Mouse (Mus musculus) E14TG2a.4 (cell line): ENCODE measurements at regions not wholly inside any gene's neighbourhood (a gene's known extent, or its start where the extent isn't known, plus 50 kb on each side); places are given as distances from the start of the nearest gene placed in this dataset.

Experiments used
- H3K27me3 ChIP-seq: 2 replicates; pipeline ENCODE4 v1.6.1; 2014; ENCODE audit warnings: low read length, control low read depth; ENCODE audit not compliant: insufficient read depth
- H3K36me3 ChIP-seq: 2 replicates; pipeline ENCODE4 v1.6.1; 2014; ENCODE audit warnings: low read length, control low read depth; ENCODE audit not compliant: insufficient read depth
- H3K4me1 ChIP-seq: replicated peaks from 2 replicates; pipeline ENCODE4 v1.6.1; 2014; ENCODE audit warnings: low read depth, low read length, control low read depth
- H3K4me3 ChIP-seq: replicated peaks from 2 replicates; pipeline ENCODE4 v1.5.1; 2014; ENCODE audit warnings: mild to moderate bottlenecking, low read length
- H3K9me3 ChIP-seq: 2 replicates; pipeline ENCODE4 v1.6.1; 2014; ENCODE audit warnings: low read length, control low read depth
- CTCF ChIP-seq: conservative IDR thresholded peaks from 2 replicates; pipeline ENCODE4 v1.5.1; 2014; ENCODE audit warnings: low read length
- NANOG ChIP-seq: IDR thresholded peaks from 2 replicates; pipeline ENCODE4 v1.6.1; 2014; ENCODE audit warnings: borderline replicate concordance, low read length, mixed read lengths
- POU5F1 ChIP-seq: IDR thresholded peaks from 2 replicates; pipeline ENCODE4 v1.6.1; 2014; ENCODE audit warnings: low read length, borderline replicate concordance

GRCm38 (mm10) chr13:3723458-3724143, 80.5 kb downstream of the Calml3 start:
- peaks cover 7% of the 10 kb centered on the region for H3K4me1 ChIP-seq
- H3K4me3 ChIP-seq, result no peak overlapping the region
- H3K27me3 ChIP-seq, result no peaks in the 10 kb centered on the region
- no peaks in the 10 kb centered on the region for H3K36me3 ChIP-seq
- H3K9me3 ChIP-seq, result peaks cover 42% of the 10 kb centered on the region
- TF ChIP-seq POU5F1, result no peak
- no peak for TF ChIP-seq CTCF

GRCm38 (mm10) chr13:3715019-3715418, 81.2 kb downstream of the Asb13 start:
- Histone ChIP-seq H3K27me3 (peaks cover 27% of the 10 kb centered on the region), H3K4me3 (no peak overlapping the region), H3K4me1 (peaks cover 29% of the 10 kb centered on the region), H3K9me3 (peaks cover 5% of the 10 kb centered on the region), H3K36me3 (no peaks in the 10 kb centered on the region)
- TF ChIP-seq POU5F1, result no peak
- no peak for TF ChIP-seq CTCF

DNA sequence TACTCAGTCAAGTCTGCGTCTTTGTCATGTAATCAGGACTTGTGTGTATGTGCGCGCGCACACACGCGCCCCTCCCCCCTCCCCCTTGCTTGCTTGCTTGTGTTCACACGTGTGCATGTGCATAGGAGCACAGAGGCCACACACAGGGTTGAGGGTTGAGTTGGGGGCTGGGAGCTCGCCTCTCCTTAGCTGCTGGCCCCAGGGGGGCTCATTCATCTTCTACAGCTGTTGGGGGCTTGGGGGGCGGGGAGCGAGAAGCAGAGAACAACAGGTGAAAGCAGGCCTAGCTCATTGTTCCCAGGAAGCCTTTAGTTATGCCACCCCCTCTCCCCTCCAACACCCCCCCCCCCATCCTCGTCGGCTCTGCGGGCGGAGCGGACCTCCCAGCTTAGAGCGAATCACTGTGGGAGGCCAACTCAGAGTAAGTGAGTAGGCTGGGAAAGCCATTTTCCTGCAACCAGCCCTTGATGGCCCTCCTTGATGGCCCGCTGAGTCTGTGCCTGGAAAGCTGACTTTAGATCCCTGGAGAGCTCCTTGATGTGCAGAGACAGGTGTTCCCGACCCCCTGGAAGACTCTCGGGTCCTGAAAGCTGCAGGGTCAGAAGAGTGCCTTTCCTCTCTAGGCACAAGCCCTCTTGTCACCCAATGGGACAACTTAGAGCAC, 78.8 kb downstream of the Asb13 start:
- TF ChIP-seq CTCF (no peak), POU5F1 (peak; percentile 33; the same call in 1 of the 2 replicates), NANOG (peak; percentile 93)
- Histone ChIP-seq H3K4me3 (no peak overlapping the region), H3K27me3 (peaks cover 41% of the 10 kb centered on the region), H3K4me1 (peaks cover 29% of the 10 kb centered on the region), H3K9me3 (peaks cover 3% of the 10 kb centered on the region), H3K36me3 (no peaks in the 10 kb centered on the region)

DNA sequence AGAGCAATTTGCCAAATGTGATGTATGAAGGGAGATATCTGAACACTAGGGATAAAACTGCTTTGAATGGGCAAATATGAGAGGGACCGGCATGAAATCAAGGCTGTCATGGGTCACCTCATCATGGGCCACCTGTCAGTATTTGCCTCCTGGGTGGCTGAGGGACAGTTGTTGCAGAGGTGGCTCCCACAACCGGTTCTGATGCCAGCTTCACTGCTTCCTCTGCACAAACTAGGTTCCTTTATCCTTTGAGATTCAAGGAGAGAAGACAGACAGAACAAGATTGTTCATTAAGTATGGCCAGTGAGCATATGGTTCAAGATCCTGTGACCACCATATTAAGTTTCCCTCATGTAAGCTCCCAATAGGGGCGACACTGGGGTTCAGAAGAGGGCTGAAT, 78.3 kb downstream of the Asb13 start:
- Histone ChIP-seq H3K4me1 (peaks cover 29% of the 10 kb centered on the region), H3K36me3 (no peaks in the 10 kb centered on the region), H3K27me3 (peaks cover 41% of the 10 kb centered on the region), H3K9me3 (peaks cover 3% of the 10 kb centered on the region), H3K4me3 (no peak overlapping the region)
- TF ChIP-seq CTCF (no peak), POU5F1 (no peak), NANOG (no peak)

GRCm38 (mm10) chr13:3709982-3710618, 76.3 kb downstream of the Asb13 start:
- H3K4me3 ChIP-seq, result no peak overlapping the region
- peaks cover 36% of the 10 kb centered on the region for H3K27me3 ChIP-seq
- peaks cover 29% of the 10 kb centered on the region for H3K4me1 ChIP-seq
- no peaks in the 10 kb centered on the region for H3K36me3 ChIP-seq
- H3K9me3 ChIP-seq, result peaks cover 3% of the 10 kb centered on the region
- TF ChIP-seq CTCF, result no peak
- no peak for TF ChIP-seq POU5F1
- TF ChIP-seq NANOG, result no peak

DNA sequence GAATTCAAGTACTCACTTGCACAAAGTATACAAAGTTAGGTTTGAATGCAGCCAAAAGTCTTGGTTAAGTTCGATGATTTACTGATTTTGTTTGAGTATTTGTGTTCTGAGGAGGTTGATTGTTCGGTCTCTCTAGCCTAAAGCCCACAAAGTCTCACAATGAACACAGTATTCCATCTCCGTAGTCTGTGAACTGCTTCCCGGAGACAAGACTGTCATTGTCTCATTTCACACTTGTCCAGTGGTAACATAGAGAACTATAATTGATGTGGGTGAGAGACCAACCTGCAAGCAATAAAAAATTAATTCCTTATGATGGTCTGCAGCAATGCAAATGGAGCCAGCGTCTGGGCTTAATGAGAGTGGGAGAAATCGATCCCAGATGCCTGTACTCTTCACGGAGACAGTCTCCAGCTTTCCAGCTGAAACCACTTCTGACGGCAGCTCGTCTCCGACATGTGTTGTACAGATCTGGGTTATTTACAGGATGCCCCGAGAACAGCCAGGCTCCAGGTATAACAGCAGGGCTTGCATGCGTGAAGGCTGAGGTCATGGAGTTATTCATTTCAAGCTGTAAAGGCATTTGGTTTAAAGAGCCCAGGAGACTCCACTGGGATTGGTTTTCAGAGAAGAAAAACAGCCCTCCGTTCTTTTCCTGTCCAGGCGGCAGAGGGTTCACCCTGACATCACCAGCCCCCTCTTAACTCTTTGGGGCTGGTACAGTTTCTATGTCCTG, 75.2 kb downstream of the Asb13 start:
- TF ChIP-seq NANOG (no peak), POU5F1 (no peak), CTCF (no peak)
- peaks cover 25% of the 10 kb centered on the region for H3K4me1 ChIP-seq
- H3K4me3 ChIP-seq, result no peak overlapping the region
- H3K9me3 ChIP-seq, result no peaks in the 10 kb centered on the region
- H3K27me3 ChIP-seq, result peaks cover 27% of the 10 kb centered on the region
- H3K36me3 ChIP-seq, result no peaks in the 10 kb centered on the region
